Mouse (Mus musculus): ENCODE results near the gene Mccc2. TPM values are rescaled to one million over a fixed set of nuclear protein-coding genes. Genes with fewer than 3 reads are reported as not detected.

The Mccc2 gene
- total RNA-seq, 2 experiments from 2014 or later: 30.4 to 42.8 TPM

DNA sequence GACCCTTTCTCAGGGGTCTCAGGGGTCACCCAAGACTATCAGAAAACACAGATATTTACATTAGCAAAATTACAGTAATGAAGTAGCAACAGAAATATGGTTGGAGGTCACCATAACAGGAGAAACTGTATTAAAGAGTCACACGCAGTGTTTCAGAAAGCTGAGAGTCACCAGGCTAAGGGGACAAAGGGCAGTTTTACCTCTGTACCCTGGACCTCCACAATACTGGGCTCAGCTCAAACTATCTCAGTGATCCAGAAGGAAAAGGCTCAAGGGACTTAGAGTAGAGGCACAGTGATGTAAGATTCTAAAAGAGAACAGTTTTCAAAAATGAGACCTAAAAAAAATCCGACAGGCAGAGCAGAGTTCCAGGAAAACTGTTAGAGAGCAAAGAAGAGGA is 36.0 kb downstream of the Mccc2 start:
- DNase-seq: no peak
- Histone ChIP-seq H3K4me3 (no peak overlapping the region), H3K27ac (no peak overlapping the region)
- intact Hi-C loops (cut with DNase I): no loop called here
- TF ChIP-seq CTCF (IDR thresholded peaks at IDR 0.05): no peak

DNA sequence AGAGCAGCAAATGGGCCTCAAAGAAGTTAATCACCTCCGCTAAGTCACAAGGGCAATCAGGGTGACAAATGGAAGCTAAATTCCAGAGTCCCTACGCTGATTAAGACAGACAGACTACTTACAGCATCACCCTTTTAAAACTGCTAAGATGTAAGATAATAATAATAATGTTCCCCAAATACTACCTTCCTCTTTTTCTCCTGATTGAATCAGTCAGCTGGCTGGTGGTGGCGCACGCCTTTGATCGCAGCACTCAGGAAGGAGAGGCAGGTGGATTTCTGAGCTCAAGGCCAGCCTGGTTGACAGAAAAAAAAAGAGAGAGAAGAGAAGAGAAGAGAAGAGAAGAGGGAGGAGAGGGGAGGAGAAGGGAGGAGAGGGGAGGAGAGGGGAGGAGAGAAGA is 45.4 kb downstream of the Mccc2 start:
- TF ChIP-seq CTCF (IDR thresholded peaks at IDR 0.05): no peak
- H3K27ac ChIP-seq: no peak overlapping the region
- intact Hi-C loops (cut with DNase I): no loop called here

DNA sequence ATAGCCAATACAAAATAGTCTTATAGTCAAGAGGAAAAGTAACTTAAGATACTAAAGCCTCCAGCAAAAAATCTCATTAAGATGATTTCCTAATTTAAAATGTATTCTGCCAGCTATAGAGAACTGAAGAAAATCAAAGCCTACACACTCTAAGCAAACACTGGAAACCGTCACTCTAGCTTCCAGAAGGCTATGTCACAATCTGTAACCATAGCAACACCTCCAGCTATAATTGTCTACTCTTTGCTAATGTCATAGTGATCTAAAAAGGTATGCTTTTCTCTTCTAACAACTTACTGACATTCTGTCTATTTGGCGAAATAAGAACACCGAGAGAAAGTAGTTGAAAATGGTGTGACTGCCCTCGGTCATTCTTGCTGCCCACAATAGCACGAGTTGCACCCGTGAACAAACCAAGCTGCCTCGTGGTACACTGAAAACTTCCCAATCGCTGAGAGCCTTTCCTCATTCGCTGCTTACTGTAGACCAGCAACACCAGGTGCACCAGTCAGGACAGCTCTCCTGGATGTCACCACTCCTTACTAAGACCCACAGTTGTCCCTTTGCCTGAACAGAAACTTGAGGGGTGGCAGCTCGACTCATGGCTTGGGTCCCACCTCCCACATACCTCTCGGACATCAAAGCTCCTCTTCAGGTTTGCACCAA is 48.3 kb downstream of the Mccc2 start:
- intact Hi-C loops (cut with DNase I): no loop called here
- no peak overlapping the region for H3K4me3 ChIP-seq
- no peak for TF ChIP-seq CTCF (IDR thresholded peaks at IDR 0.05)
- no peak for DNase-seq
- no peak overlapping the region for H3K27ac ChIP-seq

More for the DNA sequence above, 45.4 kb downstream of the Mccc2 start:
- DNase-seq: no peak
- no peak overlapping the region for H3K4me3 ChIP-seq

DNA sequence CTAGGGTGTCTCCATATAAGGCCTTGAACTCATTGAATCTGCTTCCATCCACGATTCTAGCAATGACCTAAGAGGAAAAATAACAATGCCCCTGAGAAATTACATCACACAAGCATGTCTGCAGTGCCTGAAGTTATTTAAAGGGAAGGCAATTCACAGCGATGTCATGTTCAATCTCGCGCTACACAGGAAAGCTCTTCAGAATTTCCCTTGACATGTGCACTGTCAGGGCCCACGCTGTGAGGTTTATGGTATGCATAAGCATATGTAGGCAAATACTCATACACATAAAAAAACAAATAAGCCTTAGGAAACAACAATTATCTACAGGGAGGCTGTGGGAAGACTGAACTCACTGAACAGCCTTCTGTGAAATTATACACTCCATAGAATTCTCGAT is 51.6 kb downstream of the Mccc2 start:
- Histone ChIP-seq H3K4me3 (no peak overlapping the region), H3K27ac (no peak overlapping the region)
- intact Hi-C loops (cut with DNase I): no loop called here
- no peak for DNase-seq
- TF ChIP-seq CTCF (IDR thresholded peaks at IDR 0.05): no peak

DNA sequence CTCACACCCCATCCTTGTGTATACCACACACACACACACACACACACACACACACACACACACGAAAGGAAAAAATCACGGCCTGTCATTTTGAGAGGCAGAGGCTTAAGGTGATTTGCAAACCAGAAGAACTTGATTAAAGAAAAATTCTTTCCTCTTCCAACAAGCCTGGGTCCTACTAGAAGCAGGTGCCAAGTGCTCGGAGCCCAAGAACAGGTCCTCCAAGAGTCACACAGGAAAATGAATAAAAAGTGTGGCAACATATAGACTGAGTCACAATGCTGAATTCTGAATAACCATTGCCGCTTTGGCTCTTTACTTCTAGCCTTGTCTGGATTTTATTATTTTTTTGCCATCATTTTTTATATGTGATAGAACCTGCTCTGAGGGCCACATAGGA is 53.8 kb downstream of the Mccc2 start:
- no peak overlapping the region for H3K4me3 ChIP-seq
- intact Hi-C loops (cut with DNase I): no loop called here
- no peak for TF ChIP-seq CTCF (IDR thresholded peaks at IDR 0.05)
- H3K27ac ChIP-seq: no peak overlapping the region
- DNase-seq: no peak

DNA sequence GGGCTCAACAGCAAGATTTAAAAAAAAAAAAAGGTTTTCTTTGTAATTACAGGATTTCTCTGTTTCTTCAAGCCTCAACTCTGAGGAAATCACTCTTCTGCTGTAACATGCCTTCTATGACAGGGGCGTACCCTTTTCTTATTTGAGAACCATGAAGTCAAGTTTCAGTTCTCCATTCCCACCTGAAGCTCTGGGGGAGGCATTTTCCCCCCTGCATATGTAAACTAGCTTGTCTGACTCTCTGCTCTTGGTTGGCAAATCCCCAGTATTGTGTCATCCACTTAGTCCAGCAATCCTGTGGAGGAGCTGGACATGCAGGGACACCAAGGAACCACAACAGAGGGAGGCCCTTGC is 59.9 kb downstream of the Mccc2 start:
- intact Hi-C loops (cut with DNase I): loop anchor here (5.0 kb wide), 1 partner anchor 603 kb away; no protein-coding TSS in a partner anchor
- Histone ChIP-seq H3K27ac (no peak overlapping the region), H3K4me3 (no peak overlapping the region)
- no peak for TF ChIP-seq CTCF (IDR thresholded peaks at IDR 0.05)
- DNase-seq: no peak

DNA sequence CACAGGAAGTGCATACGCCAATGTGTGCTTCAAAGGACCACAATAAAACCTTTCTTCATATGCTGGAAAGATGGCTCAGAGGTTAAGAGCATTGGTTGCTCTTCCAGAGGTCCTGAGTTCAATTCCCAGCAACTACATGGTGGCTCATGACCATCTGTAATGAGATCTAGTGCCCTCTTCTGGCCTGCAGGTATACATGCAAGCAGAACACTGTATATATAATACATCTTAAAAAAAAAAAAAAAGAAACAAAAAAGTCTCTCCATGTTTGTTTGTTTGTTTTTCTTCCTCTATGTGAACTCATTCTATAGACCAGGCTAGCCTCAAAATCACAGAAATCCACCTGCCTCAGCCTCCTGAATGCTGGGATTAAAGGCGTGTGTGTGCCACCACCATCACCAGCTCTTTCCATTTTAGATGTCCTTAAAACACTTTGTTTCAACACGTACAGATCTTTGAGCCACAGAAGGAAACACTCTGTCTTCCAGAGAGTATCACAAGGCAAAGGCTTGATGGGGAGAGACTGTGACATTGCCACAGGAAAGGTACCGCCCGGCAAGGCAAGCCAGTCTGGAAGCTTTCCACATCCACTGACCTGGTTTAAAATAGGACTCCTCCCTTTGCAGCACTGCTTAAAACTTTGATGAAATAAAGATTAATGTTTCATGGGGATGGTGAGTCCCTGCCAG is 60.4 kb downstream of the Mccc2 start:
- DNase-seq: peak; percentile 30
- Histone ChIP-seq H3K4me3 (no peak overlapping the region), H3K27ac (no peak overlapping the region)
- peak; percentile 40 for TF ChIP-seq CTCF (IDR thresholded peaks at IDR 0.05)
- intact Hi-C loops (cut with DNase I): loop anchor here (5.0 kb wide), 1 partner anchor 603 kb away; no protein-coding TSS in a partner anchor

DNA sequence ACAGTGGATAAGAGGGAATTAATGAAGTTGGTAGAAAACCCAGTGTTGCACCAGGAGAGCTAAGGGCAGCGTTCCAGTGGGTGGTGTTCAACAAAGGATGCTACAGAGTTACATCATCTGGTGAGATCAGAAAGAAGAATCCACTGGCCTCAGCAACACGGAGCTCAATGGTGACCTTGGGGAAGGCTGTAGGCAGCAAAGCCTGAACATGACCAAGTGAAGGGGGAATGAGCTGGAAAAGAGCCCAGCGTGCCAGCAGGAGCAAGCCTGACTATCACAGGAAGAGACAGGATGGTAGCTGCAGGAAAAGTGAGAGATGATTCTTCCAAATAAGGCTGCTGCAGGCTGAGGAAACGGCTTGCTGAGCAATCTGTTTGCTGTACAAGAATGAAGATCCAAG is 68.0 kb downstream of the Mccc2 start:
- TF ChIP-seq CTCF (IDR thresholded peaks at IDR 0.05): no peak
- peak; percentile 42 for DNase-seq
- H3K4me3 ChIP-seq: no peak overlapping the region
- no peak overlapping the region for H3K27ac ChIP-seq
- intact Hi-C loops (cut with DNase I): no loop called here

DNA sequence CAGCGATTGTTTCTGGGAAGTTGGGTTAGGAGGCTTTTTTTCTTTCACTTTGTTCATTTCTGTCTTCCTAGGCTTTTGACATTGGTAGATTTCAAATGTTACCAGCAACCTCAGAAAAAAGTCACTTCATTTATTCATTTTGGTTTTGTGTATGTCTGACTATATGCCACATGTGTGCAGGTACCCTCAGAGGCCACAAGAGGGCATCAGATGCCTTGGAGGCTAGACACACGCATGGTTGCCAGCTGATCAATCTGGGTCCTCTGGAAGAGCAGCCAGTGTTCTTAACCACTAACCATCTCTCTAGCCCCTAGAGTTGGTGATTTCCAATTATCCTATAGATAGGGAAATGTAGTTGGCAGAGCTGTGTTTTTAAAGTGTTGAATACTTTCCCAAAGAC is 71.9 kb downstream of the Mccc2 start:
- Histone ChIP-seq H3K4me3 (no peak overlapping the region), H3K27ac (no peak overlapping the region)
- no peak for DNase-seq
- intact Hi-C loops (cut with DNase I): no loop called here
- peak; percentile 5; the same call in 1 of the 2 replicates for TF ChIP-seq CTCF (IDR thresholded peaks at IDR 0.05)

DNA sequence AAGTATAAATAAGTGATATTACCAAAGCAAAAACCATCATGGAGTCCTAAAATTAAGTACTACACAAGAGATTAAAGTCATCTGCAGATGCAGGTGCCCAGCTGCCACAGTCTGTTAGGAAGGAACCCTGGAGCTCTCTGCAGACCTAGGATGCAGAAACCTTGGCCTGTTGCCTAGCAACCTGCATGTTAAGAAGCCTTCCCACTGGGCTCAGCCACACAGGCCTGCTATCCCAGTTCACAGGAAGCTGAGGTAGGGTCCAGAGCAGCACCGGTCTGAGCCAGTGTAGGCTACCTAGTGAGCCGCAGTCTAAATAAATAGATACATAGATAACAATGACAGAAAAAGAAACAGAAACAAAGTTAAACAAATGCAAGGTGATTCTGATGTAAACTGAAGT is 74.8 kb downstream of the Mccc2 start:
- TF ChIP-seq CTCF (IDR thresholded peaks at IDR 0.05): no peak
- H3K27ac ChIP-seq: no peak overlapping the region
- DNase-seq: no peak
- intact Hi-C loops (cut with DNase I): no loop called here
- no peak overlapping the region for H3K4me3 ChIP-seq

DNA sequence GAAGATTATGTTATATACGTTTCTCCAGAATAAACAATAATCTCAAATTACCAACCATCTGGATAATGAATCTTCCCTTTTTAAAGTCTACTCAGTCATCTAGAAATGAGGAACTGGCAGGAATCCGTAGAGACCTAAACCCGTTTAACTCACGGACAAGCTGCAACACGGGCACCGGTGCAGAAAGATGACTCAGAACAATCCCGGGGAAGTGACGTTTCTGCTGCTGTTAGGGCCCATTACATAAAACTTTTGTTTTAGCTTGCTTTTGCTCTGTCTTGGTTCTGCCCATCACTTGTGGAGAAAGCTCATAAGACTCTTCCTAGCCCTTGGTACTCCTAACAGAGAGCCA is 76.1 kb downstream of the Mccc2 start:
- no peak for DNase-seq
- intact Hi-C loops (cut with DNase I): no loop called here
- Histone ChIP-seq H3K27ac (no peak overlapping the region), H3K4me3 (no peak overlapping the region)
- TF ChIP-seq CTCF (IDR thresholded peaks at IDR 0.05): no peak

DNA sequence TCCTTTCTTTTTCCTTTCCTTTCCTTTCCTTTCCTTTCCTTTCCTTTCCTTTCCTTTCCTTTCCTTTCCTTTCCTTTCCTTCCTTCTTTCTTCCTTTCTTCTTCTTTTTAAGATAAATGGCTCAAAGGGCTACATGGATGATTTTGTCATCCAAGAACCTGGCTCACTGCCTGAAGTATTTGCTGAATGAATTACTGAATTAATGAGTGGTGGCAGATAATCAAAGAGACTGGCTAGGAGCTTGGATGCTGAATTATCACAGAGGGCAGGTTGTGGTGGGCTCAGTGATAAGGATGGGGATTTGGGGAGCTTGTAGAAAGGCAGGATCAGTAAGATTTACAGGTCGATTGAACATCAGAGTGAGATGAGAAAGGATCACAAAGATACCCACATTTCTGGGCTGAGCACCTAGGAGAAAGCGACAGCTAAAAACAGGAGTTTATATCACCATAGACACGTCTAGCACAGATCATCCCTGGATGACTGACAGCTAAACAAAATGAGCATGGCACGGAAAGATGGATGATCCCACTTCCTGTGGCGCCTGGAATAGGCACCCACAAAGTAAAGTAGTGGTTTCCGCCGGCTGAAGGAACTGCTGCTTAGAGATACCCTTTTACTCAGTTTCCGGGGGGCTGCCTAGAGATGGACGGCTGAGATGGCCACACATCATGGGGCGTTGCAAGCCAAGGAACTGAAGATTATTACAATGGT is 76.7 kb downstream of the Mccc2 start:
- no peak overlapping the region for H3K4me3 ChIP-seq
- intact Hi-C loops (cut with DNase I): no loop called here
- no peak for DNase-seq
- H3K27ac ChIP-seq: no peak overlapping the region
- TF ChIP-seq CTCF (IDR thresholded peaks at IDR 0.05): no peak

DNA sequence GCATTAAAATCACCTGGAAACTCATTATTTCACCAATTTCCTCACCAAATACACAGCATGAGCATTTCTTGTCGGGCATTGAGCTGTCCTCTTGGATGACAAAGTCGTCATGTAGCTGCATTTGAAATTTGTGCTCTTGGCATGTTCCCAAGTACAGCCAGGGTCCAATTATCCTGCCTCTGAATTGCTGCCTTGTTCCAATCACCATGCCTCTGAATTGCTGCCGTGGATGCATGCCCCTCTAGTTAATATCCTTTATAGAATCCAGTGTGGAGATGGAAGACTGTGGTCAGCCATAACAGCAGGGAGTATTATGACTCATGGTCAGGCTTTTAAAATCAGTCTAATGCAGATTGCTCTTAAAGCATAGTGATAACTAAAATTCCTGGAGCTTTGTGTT is 77.7 kb downstream of the Mccc2 start:
- DNase-seq: no peak
- intact Hi-C loops (cut with DNase I): no loop called here
- H3K27ac ChIP-seq: no peak overlapping the region
- TF ChIP-seq CTCF (IDR thresholded peaks at IDR 0.05): no peak
- H3K4me3 ChIP-seq: no peak overlapping the region

Measured in gastrocnemius, adult 2 months (tissue).